Mouse (Mus musculus) megakaryocyte, embryonic 14.5 days (primary cell): ENCODE results near the gene Enah.

Source experiments
- FLI1 ChIP-seq: IDR thresholded peaks from 2 replicates; pipeline ENCODE4 v1.6.1; 2012; ENCODE audit warnings: low read length, inconsistent platforms, mixed read lengths
- GATA1 ChIP-seq: IDR thresholded peaks from 3 replicates; pipeline ENCODE4 v1.6.1; 2012; ENCODE audit warnings: mixed read lengths, low read length, inconsistent platforms, borderline replicate concordance

- no peak for TF ChIP-seq GATA1
- no peak for TF ChIP-seq FLI1
Measured at GRCm38 (mm10) chr1:181975510-181975909, 44.3 kb downstream of the Enah start.
